Mouse (Mus musculus) testis, adult 2 months (tissue): ENCODE results near the gene S1pr1. TPM values are rescaled to one million over a fixed set of nuclear protein-coding genes. Genes with fewer than 3 reads are reported as not detected.

Experiments
- H3K27ac ChIP-seq: fragments of 200-500 bp; 2 replicates; pipeline ENCODE4 v1.5.1; 2012; ENCODE audit warnings: low read depth, low read length; ENCODE audit not compliant: control insufficient read depth, insufficient read depth
- H3K27me3 ChIP-seq: fragments of 200-500 bp; 2 replicates; pipeline ENCODE4 v1.6.1; 2012; ENCODE audit warnings: mild to moderate bottlenecking, low read length, moderate library complexity; ENCODE audit not compliant: control insufficient read depth, insufficient read depth
- H3K36me3 ChIP-seq: fragments of 200-500 bp; 2 replicates; pipeline ENCODE4 v1.6.1; 2012; ENCODE audit warnings: mild to moderate bottlenecking, low read length; ENCODE audit not compliant: control insufficient read depth, insufficient read depth
- H3K4me1 ChIP-seq: fragments of 200-500 bp; 2 replicates; pipeline ENCODE4 v1.6.1; 2012; ENCODE audit warnings: low read length; ENCODE audit not compliant: control insufficient read depth, insufficient read depth
- H3K4me3 ChIP-seq: fragments of 200-500 bp; 2 replicates; pipeline ENCODE4 v1.5.1; 2012; ENCODE audit warnings: low read depth, mild to moderate bottlenecking, low read length, moderate library complexity, mixed read lengths; ENCODE audit not compliant: control insufficient read depth
- CTCF ChIP-seq: fragments of 200-500 bp; IDR thresholded peaks from 2 replicates; pipeline ENCODE4 v1.5.1; 2012; ENCODE audit warnings: low read depth, mild to moderate bottlenecking, inconsistent platforms, low read length, moderate library complexity; ENCODE audit not compliant: control insufficient read depth, insufficient read depth, insufficient replicate concordance
- POLR2A ChIP-seq: fragments of 200-500 bp; IDR thresholded peaks from 2 replicates; pipeline ENCODE4 v1.6.1; 2012; ENCODE audit warnings: low read depth, mild to moderate bottlenecking, inconsistent platforms, low read length, moderate library complexity; ENCODE audit not compliant: control insufficient read depth
- polyA plus RNA-seq: library from polyadenylated mRNA; depleted of rRNA; stranded (reverse); fragments of >200 nt; gene quantifications from 2 replicates; pipeline ENCODE4 v1.2.3, GENCODE M21; 2012; rRNA removed

The S1pr1 gene
- polyA plus RNA-seq, 1 experiment = 2.1 TPM

- H3K36me3 ChIP-seq = no peaks in the 10 kb centered on the region
- H3K4me3 ChIP-seq = no peak overlapping the region
- TF ChIP-seq CTCF = no peak
- TF ChIP-seq POLR2A = no peak
- H3K27me3 ChIP-seq = no peaks in the 10 kb centered on the region
- no peaks in the 10 kb centered on the region for H3K4me1 ChIP-seq
- H3K27ac ChIP-seq = no peak overlapping the region
Measured at GRCm38 (mm10) chr3:115672965-115673662, 41.8 kb downstream of the S1pr1 start.

DNA sequence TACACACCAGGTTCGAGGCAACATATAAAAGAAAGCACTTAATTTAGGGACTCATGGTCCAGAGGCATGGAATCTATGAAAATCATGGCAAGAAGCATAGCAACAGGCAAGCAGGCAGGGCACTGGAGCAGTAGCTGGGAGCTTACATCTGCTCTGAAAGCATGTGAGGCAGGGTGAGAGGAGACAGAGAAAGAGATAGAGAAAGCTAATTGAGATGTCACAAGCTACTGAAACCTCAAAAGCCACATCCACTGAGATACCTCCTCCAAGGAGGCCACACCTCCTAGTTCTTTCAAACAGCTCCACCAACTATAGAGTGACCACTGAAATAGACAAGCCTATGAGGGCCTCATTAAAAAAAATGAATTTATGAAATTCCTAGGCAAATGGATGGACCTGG is 45.6 kb downstream of the S1pr1 start:
- H3K27me3 ChIP-seq = no peaks in the 10 kb centered on the region
- H3K36me3 ChIP-seq = no peaks in the 10 kb centered on the region
- H3K4me1 ChIP-seq = no peaks in the 10 kb centered on the region
- TF ChIP-seq POLR2A (no peak), CTCF (no peak)
- no peak overlapping the region for H3K4me3 ChIP-seq
- H3K27ac ChIP-seq = no peak overlapping the region

- Histone ChIP-seq H3K27ac (no peak overlapping the region), H3K4me1 (no peaks in the 10 kb centered on the region), H3K4me3 (no peak overlapping the region), H3K36me3 (no peaks in the 10 kb centered on the region), H3K27me3 (no peaks in the 10 kb centered on the region)
- TF ChIP-seq POLR2A (no peak), CTCF (no peak)
Measured at GRCm38 (mm10) chr3:115667182-115667581, 47.7 kb downstream of the S1pr1 start.

GRCm38 (mm10) chr3:115666547-115666946 is 48.3 kb downstream of the S1pr1 start:
- H3K4me3 ChIP-seq = no peak overlapping the region
- TF ChIP-seq POLR2A = no peak
- no peak for TF ChIP-seq CTCF
- no peaks in the 10 kb centered on the region for H3K4me1 ChIP-seq
- no peak overlapping the region for H3K27ac ChIP-seq
- H3K36me3 ChIP-seq = no peaks in the 10 kb centered on the region
- no peaks in the 10 kb centered on the region for H3K27me3 ChIP-seq

- TF ChIP-seq POLR2A (no peak), CTCF (no peak)
- no peaks in the 10 kb centered on the region for H3K4me1 ChIP-seq
- H3K27me3 ChIP-seq = no peaks in the 10 kb centered on the region
- no peaks in the 10 kb centered on the region for H3K36me3 ChIP-seq
- H3K27ac ChIP-seq = no peak overlapping the region
- no peak overlapping the region for H3K4me3 ChIP-seq
Measured at GRCm38 (mm10) chr3:115664497-115664896, 50.4 kb downstream of the S1pr1 start.

DNA sequence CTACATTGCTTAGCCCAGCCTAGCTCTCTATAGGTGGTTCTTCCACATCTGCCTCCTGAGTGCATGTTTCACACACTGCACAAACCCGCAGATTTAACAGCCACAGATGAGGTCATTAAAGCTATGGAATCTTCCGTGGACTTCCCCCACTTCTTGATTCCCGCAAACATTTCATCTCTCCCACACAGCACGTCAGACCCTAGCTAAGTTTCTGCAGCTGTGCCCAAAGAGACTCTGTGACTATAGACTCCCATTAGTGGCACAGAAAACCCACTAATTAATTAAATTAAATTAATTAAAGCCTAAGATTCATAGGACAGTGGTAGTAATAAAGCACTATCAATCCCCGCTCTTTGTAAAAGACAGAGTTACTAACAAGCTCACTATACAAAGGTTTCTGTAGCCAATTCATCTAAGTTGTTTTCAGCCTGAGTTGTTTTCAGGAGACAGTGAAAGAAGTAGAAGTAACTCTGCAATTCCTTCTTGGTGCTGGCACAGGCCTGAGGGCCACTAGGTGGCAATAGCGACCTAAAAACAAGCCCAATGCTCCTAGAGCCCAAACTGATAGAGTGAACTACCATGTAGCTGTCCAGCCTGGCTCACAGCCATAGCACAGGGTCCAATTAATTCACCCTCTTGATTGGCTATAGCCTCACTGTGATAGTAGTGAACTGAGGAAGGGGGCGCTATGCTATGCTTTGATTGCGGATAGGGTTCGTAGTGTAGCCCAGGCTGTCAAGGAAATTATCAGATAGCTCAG is 54.0 kb downstream of the S1pr1 start:
- no peaks in the 10 kb centered on the region for H3K36me3 ChIP-seq
- H3K27me3 ChIP-seq = no peaks in the 10 kb centered on the region
- no peak overlapping the region for H3K4me3 ChIP-seq
- H3K27ac ChIP-seq = no peak overlapping the region
- TF ChIP-seq POLR2A (no peak), CTCF (peak; percentile 56; the same call in 1 of the 2 replicates)
- no peaks in the 10 kb centered on the region for H3K4me1 ChIP-seq

Other genes with a start within 250 kb of the S1pr1 start
- gene Dph5, start 172.8 kb upstream of the S1pr1 start, polyA plus RNA-seq = 2.6 and 3.8 TPM in 2 replicates